Mouse (Mus musculus) bone marrow macrophage, adult 2 months (primary cell): ENCODE measurements at regions not wholly inside any gene's neighbourhood (a gene's known extent, or its start where the extent isn't known, plus 50 kb on each side); places are given as distances from the start of the nearest gene placed in this dataset.

Source experiments
- CTCF ChIP-seq: IDR thresholded peaks from 2 replicates; pipeline ENCODE4 v1.5.1; 2012; ENCODE audit warnings: low read depth, mild to moderate bottlenecking, low read length, moderate library complexity
- POLR2A ChIP-seq: IDR thresholded peaks from 2 replicates; pipeline ENCODE4 v1.6.1; 2012; ENCODE audit warnings: mild to moderate bottlenecking, low read depth, low read length, borderline replicate concordance

DNA sequence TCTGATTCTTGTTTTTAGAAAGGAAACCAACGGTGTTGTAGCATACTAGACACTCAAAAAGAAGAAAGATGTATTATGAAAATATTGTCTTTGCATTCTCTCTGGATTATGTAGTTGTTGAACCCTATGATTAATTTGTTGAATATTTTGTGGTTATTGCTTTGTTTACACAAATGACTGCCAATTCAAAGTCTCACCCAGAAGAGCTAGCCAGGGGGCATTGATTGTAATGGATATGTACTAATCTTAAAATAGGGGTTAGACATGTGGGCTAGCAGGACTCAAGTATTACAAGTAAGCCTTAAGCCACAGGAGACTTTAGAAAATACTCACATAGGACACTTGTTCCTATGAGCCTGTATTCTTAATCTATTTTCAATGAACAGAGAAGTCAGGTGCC, 135.3 kb upstream of the Tnfaip3 start:
- TF ChIP-seq POLR2A (no peak), CTCF (no peak)
